Mouse (Mus musculus): ENCODE results near the gene Ipo4.

DNA sequence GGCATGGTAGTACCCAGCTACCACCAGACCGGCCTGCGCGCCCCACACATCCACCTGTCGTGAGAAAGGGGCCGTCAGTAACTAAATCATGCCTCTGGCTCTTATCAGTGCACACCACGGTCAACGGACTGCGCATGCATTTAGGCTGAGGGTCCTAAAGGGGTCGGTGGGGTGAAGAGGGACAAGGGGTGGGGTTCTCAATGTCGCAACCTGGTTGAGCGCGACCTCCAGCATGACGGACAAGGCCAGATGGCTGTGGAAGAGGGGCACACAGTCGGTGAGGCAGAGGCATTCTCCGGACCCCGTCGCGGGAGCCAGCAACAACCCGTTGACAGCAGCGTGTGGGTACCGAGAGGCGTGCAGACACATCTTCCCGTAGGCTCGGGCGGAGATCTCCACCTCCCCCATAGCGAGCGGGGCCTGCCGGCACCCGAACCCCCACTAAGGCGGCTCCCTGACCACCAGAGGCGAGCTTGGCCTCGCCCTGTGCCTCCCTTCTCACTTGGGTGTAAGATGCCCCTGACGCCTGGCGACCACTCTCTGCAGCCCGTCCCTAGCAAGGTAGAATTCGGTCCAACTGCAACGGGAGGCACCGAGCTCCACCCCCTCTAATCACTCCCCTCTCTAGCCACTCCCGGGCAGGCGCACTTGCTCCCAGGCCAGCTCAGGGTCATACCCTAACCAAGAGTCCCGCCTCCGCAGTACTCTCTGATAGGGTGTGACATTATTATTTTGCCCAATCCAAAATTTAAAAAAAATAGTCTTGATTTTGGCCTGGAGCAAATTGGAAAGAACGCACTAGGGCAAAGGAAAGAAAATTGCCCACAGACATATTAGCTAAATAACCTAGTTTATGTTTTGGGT is 50.8 kb downstream of the Ipo4 start, which contains the start of gene Emc9:
- TF ChIP-seq CTCF (IDR thresholded peaks at IDR 0.05) (peak; percentile 7; the same call in 1 of the 2 replicates), EP300 (IDR thresholded peaks at IDR 0.05) (no peak)
